Mouse (Mus musculus) heart, postnatal 0 days (tissue): ENCODE results near the gene Myl7.

Experiments used
- CTCF ChIP-seq: IDR thresholded peaks from 2 replicates; pipeline ENCODE4 v1.5.1; 2016; ENCODE audit warnings: antibody characterized with exemption, control low read depth, low read depth
- EP300 ChIP-seq: IDR thresholded peaks from 2 replicates; pipeline ENCODE4 v1.6.1; 2016; ENCODE audit warnings: antibody characterized with exemption, low read depth

DNA sequence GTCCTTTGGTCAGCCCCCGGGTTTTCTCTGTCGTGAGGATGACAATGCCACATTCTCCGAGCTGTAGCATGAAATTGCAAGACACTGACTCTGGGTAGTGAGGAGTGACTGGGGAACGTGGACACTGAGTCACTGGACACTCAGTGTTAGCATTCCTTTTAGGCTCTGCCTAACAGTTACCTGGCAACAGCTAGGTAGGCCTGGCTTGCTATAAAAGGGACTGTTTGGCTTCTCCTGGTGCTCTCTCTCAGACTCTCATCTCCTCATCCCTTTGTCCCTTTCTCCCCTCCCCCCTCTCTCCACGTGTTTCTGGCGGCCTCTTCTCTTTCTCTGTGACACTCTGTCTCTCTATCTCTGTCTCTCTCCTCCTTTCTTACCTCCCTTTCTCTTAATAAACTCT lies 3.8 kb upstream of the Myl7 start:
- TF ChIP-seq CTCF: no peak
- TF ChIP-seq EP300: no peak
